Mouse (Mus musculus) regulatory T cell (primary cell): ENCODE measurements around the gene Dtx1.

Experiments
- in situ Hi-C: fragments of 300-600 bp; cut with MboI, MseI; formaldehyde crosslinking; loops from one replicate; pipeline ENCODE4 v1.15.1; 2025; ENCODE audit warnings: high pct_unique_total_duplicates

The Dtx1 gene

DNA sequence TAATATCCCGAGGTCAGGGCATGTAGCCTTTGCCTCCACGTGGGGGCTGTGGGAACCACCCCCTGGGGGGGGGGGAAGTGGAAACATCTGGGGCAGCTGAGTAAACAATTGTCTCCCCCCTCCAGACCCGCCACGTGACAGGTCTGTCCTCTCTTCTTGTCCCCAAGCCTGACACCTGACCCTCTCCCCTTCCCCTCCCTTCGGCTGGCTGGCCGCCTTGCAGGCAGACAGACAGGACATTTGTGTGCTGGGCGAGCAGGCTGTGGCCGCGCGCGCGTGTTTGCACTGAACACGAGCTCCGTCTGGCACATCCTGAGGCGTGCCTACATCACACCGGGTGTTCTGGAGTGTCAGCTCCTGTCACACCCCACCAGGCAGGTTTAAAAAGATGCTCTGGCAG is 5.2 kb downstream of the Dtx1 start:
- in situ Hi-C loops = no loop called here

GRCm38 (mm10) chr5:120704421-120704820 is 7.3 kb downstream of the Dtx1 start:
- in situ Hi-C loops = no loop called here

DNA sequence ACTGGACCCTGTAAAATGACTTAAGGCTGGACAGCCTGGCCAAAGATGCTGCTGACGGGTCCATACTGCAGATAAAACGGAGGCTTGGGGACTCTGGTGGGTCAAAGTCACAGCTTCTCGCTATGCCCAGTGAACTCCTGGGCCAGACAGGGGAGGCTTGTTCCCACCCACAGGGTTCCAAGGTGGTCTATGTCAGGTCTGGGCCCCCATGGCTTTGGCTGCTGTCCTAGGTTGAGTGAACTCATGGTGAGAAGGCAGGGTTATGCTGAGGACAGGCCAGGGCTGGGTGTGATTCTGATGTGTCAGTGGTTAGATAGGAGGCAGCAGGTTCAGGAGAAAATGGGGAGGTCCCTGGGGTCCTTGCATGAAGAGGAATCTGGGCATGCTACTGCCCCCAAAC is 8.1 kb downstream of the Dtx1 start:
- in situ Hi-C loops = no loop called here

DNA sequence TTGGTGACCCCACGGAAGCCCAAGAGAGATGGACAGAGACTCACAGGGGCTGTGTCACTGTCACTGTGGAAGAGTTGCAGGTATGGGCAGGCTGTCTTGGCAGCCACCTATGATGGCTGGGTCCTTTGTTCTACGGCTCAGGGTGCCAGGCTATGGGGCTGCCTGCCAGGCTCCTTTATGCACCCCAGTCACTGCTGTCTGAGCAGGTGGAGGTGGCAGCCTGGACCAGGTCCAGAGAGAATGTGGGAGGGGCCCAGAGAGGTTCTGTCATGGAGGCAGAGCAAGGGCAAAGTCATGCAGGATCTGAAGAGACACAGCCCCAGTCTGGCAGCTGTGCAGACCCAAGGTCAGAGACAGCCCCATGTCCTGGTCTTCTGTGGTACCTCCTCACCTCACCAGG is 8.8 kb downstream of the Dtx1 start:
- in situ Hi-C loops = no loop called here

DNA sequence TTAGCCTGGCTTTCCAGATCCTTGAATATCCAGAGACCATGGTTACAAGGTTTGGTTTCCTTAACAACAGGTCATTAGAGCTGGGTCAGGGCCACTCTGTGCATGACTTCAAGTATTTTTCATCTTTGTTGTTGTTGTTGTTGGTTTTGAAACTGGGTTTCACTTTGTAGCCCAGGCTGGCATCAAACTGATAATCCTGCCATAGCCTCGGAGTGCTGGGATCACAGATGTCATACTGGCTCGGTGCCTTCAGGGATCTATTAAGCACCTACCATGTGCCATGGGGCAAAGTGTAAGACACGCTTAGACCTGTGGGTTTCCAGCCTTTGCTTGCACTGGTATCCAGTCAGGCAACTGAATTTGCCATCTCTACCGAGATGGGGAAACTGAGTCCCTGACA is 9.3 kb downstream of the Dtx1 start:
- in situ Hi-C loops = no loop called here

DNA sequence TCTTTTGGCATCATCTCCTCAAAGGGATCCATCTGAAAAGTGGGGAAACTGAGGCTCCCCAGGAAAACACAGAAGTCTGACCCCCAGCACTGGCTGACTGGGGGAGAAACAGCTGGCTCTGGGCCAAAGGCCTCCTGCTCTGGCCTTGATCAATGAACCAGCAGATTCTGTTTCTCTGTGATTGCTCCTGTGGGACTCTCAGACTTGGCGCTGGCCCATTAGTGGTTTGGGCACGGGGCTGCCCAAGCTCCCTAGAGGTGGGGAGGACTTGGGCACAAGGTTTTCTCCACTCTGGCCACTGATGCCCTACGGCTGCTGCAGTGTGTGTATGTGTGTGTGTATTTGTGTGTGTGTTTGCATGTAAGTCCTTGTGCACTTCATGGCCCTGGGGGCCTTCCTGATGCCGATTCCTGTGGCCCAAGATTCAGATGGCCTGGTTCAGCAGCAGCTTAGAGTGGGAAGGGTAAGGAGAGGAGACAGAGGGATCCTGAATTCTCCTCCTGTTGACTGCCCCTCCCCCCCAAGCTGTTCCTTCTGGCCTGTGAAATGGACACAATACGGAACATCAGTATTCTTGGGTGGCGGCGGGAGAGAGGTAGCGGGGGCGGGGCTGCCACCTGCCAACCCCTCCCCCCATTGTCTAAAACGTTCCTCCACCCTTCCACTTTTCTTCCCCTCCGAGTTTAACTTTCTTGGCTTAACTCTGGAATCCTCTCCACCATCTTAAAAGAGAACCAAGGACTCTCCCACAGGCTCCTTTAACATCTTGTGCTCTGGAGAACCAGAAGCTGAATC is 10.5 kb downstream of the Dtx1 start:
- in situ Hi-C loops = no loop called here

DNA sequence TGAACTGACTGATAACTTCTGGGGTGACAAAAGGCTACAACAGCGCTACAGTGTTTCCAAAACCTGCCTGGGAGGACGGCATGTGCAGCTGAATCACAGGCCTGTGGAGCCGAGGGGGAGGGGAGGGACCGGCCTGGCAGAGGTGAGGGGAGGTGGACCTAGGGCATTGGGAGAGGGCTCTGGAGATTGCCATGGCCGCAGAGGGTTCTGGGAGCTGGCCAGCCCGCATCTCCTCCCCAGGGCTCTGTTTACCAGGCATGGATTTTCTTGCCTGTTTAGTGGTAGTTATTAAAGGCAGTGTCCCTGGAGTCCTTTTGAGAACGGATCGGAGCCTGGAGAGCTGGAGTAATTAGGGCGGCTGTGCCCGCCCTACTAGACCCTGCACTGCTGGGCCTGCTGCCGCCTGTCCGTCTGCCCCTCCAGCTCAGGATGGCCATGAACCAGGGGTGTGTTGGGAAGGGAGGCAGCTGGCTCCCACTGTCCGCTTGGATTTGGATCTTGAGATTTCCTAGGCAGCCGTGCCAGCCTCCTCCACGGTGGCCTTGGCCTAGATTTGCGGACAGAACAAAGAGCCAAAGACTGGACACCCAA is 12.8 kb downstream of the Dtx1 start:
- in situ Hi-C loops = no loop called here

GRCm38 (mm10) chr5:120698181-120698580 is 13.5 kb downstream of the Dtx1 start:
- in situ Hi-C loops = no loop called here

DNA sequence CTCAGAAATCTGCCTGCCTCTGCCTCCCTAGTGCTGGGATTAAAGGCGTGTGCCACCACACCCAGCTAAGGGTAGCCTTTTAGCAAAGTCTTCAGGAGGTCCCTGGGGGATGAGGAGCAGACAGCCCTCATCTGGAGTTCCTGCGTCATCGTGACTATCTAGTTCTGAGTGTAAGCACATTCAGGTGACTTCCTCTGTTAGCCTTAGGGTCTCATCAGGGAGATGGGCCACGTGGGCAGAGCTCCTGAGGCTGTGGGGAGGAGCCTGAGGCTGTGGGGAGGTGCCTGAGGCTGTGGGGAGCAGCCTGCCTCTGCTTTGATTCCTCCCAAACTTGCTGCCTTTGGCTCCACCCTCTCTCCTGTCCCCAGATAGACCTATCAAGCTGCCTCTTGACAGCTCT is 14.9 kb downstream of the Dtx1 start:
- in situ Hi-C loops = no loop called here

GRCm38 (mm10) chr5:120696057-120696743 is 15.5 kb downstream of the Dtx1 start:
- in situ Hi-C loops = no loop called here

DNA sequence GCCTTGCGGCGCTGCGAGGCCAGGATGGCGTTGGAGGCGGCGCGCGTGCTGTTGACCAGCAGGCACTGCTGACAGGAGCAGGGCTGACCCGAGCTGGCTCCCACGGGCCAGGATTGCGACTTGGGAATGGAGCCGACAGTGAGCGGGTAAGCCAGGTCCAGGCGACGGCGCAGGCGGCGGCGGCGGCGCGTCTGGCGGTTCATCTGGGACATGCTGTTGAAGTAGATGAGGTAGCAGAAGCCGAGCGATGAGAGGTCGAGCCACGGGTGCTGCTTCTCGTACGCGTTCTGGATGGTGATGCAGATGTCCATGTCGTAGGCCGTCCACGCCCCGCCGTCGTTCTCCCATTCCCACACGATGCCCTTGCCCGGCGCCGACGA is 17.0 kb downstream of the Dtx1 start:
- in situ Hi-C loops = no loop called here

GRCm38 (mm10) chr5:120693931-120694694 is 17.6 kb downstream of the Dtx1 start:
- in situ Hi-C loops = no loop called here

DNA sequence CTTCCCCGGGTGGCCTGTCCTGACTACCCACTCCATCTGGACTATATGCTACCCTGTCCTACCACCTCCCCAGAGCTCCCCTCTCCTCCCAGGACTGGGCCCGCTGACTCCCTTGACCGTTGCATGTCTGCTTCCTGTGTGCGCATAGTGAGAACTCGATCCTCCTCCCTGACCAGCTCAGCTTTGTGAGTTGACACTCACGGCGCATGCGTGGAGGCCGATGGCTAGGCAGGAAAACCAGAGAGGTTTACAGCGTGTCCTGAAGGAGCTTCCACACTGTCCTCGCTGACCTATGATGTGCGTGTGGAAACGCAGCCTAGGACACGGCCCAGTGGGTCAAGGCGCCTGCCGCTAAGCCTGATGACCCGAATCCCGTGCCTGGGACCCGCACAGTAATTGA is 19.7 kb downstream of the Dtx1 start:
- in situ Hi-C loops = no loop called here

DNA sequence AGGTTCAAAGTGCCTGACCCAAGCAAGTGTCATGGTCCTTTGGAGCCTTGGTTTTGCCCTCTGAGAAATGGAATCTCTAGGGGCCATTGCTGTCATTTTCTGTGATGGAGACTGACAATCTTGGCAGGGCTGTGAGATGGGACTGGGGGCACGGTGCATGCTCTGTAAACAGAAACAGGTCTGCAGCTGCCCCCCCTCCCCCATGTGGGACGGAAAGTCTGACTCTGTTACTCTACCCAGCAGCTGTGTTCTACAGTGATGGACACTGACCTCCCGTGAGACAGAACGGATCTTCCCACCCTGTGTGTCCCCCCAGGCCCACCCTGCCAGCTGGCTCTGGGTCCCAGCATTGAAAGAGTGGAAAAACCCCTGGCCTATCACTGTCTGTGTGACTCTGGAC is 21.3 kb downstream of the Dtx1 start:
- in situ Hi-C loops = no loop called here

DNA sequence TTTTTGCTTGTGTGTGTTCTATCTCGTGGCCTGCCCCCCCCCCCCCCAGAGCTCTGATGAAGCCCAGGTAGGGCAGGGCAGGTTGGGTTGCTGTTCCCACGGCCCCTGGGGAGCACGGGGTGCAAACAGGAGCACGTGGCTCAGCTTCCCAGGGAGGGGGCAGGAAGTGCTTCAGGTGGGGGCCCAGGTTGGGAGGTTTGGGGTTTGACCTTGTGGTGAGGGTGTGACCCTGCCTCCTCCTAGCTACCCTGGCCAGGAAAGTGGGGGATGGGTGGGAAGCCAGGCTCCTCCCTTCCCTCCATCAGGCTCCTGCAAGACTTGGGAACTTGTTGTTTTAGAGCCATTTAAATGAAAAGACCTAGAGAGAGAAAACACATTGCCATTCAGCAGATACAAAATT is 23.3 kb downstream of the Dtx1 start:
- in situ Hi-C loops = no loop called here

- in situ Hi-C loops = no loop called here
These were observed 23.8 kb downstream of the Dtx1 start for GRCm38 (mm10) chr5:120687897-120688296.

DNA sequence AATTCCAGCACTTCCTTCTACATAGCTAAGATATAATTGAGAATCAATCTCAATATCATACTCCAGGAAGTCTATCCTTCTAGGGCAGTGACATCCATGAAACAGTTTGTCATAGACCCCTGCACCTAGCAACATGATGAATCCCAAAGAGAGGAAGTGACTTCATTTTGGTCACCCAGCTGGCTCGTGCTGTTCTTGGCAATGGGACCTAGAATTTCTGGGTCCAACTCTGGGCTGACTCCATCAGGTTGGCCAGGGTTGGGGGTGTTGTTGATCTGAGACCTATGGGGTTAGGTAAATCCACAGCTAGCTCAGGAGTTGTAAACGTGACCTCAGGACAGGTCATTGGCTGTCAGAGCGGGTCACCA is 24.3 kb downstream of the Dtx1 start:
- in situ Hi-C loops = no loop called here

DNA sequence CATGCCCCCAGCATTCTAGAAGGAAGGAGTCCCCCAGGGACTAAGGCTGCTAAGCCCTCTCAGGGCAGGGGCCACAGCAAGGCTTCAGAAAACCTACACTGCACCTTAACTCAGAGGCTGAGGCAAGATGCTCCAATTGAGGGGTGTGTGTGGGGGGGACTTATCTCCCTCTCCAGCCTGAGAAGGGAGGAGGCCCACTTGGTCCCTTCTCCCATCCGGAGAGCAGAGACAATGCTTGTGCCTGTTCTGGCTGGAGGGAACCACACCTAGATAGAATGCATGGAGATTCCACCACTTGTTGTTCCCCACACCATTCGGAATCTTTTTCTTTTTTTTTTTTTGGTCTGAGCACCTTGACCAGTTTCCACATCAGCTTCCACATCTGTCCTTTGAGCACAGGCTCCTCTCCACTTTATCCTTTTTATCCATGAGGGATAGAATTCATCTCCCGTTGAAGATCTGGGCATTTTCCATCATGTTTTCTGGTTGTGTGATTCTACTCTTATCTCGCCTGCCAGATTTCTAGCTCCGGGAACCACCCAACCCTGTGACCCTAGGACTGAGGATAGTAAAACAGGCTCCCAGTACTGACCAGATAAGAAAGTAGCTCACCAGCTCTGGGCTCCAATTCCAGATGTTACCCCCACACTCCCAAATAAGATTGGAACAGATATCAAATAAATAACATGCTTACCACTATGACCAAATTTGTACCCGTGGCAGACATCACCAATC is 24.8 kb downstream of the Dtx1 start:
- in situ Hi-C loops = no loop called here

DNA sequence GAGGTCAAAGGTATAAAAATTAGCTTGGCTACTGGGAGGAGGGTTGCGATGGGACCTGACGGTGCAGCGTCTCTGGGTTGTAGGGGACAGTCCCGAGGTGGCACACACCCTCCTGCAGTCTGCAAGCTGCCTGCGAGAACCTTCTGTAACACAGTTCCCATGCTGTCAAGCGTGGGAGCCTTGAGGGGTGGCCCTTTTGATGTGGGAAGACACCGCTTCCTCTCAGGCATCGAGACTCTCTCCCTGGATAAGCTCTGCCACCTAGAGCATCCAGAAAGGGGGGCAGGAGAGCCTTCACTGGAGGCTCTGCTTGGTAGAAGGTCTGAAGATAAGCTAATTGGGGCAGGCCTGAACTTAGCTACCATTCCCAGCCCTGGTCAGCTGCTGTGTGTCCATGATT is 26.0 kb downstream of the Dtx1 start:
- in situ Hi-C loops = no loop called here

GRCm38 (mm10) chr5:120682982-120683771 is 28.6 kb downstream of the Dtx1 start:
- in situ Hi-C loops = no loop called here

- in situ Hi-C loops = no loop called here
These were observed 30.8 kb downstream of the Dtx1 start for GRCm38 (mm10) chr5:120680918-120681317.
